Comparison of ENCODE assay signal across 14 mouse cellular contexts in genomic region chr6:5282418-5282817, GRCm38 (mm10). TPM values are rescaled to one million over a fixed set of nuclear protein-coding genes. Genes with fewer than 3 reads are reported as not detected.
DNase-seq lines count a peak whose midpoint lies in the region; ATAC-seq lines count a peak whose summit lies in the region.
"Had no signal": no experiment of that assay in that cellular context is flagged by ENCODE, and none has a peak within 500 bp of the region (broad histone marks: within the 10 kb centered on the region; RNA-seq: fewer than 3 reads in every experiment).

No protein-coding gene starts in this region.

- H3K9me3 ChIP-seq in forebrain, embryonic 13.5 days (replicated peaks) = no peaks in the 10 kb centered on the region
- H3K9me3 ChIP-seq in forebrain, embryonic 10.5 days = no peaks in the 10 kb centered on the region
- no peaks in the 10 kb centered on the region for H3K9me3 ChIP-seq in midbrain, embryonic 10.5 days (replicated peaks)
- no peaks in the 10 kb centered on the region for H3K9me3 ChIP-seq in midbrain, embryonic 11.5 days (ENCODE audit: control insufficient read depth, low read length)
- H3K9me3 ChIP-seq in liver, embryonic 13.5 days (replicated peaks) = no peaks in the 10 kb centered on the region
- no peaks in the 10 kb centered on the region for H3K9me3 ChIP-seq in neural tube, embryonic 15.5 days (replicated peaks)
- H3K9me3 ChIP-seq: heart, embryonic 13.5 days; limb, embryonic 12.5 days had no signal

- no peak for DNase-seq in forebrain, embryonic 10.5 days (ENCODE audit: extremely low spot score, low spot score)
- DNase-seq in midbrain, embryonic 10.5 days (ENCODE audit: low spot score) = no peak
- no peak for DNase-seq in midbrain, embryonic 11.5 days (ENCODE audit: low spot score, missing footprints)
- DNase-seq in liver, embryonic 13.5 days = no peak
- DNase-seq in urinary bladder, adult 2 months (ENCODE audit: low spot score) = no peak
- no peak for DNase-seq in testis, postnatal 10 days (ENCODE audit: low spot score)
- DNase-seq: adrenal gland, postnatal 14 days; kidney, adult 8-10 months had no signal

- ATAC-seq in forebrain, embryonic 13.5 days = 0 out of 2 replicates have a peak, but pooled peaks have one; percentile 36
- ATAC-seq in midbrain, embryonic 11.5 days (ENCODE audit: low FRiP score) = no peak
- no peak for ATAC-seq in liver, embryonic 13.5 days (ENCODE audit: low read depth)
- 0 out of 2 replicates have a peak, but pooled peaks have one; percentile 14 for ATAC-seq in neural tube, embryonic 15.5 days (ENCODE audit: low FRiP score)

- H3K4me1 ChIP-seq in forebrain, embryonic 13.5 days = peaks cover 6% of the 10 kb centered on the region; the same call in 1 of the 2 replicates
- H3K4me1 ChIP-seq in forebrain, embryonic 10.5 days = peaks cover 29% of the 10 kb centered on the region
- 0 out of 2 replicates have a peak, but pooled peaks cover 3% of the 10 kb centered on the region for H3K4me1 ChIP-seq in midbrain, embryonic 10.5 days
- no peaks in the 10 kb centered on the region for H3K4me1 ChIP-seq in midbrain, embryonic 11.5 days (ENCODE audit: control insufficient read depth, insufficient read depth, low read length)
- peaks cover 42% of the 10 kb centered on the region for H3K4me1 ChIP-seq in liver, embryonic 13.5 days (replicated peaks)
- H3K4me1 ChIP-seq in neural tube, embryonic 15.5 days = peaks cover 5% of the 10 kb centered on the region; the same call in 1 of the 2 replicates

- H3K36me3 ChIP-seq in forebrain, embryonic 13.5 days (ENCODE audit: poor library complexity, severe bottlenecking) = no peaks in the 10 kb centered on the region
- H3K36me3 ChIP-seq in forebrain, embryonic 10.5 days (replicated peaks) = peaks cover 6% of the 10 kb centered on the region
- no peaks in the 10 kb centered on the region for H3K36me3 ChIP-seq in midbrain, embryonic 10.5 days
- H3K36me3 ChIP-seq in midbrain, embryonic 11.5 days (ENCODE audit: control insufficient read depth, insufficient read depth, low read length) = no peaks in the 10 kb centered on the region
- peaks cover 61% of the 10 kb centered on the region for H3K36me3 ChIP-seq in liver, embryonic 13.5 days
- no peaks in the 10 kb centered on the region for H3K36me3 ChIP-seq in neural tube, embryonic 15.5 days
- H3K36me3 ChIP-seq: limb, embryonic 12.5 days had no signal

- 58% methylated on average over 7 of the region's 7 CpGs for WGBS in forebrain, embryonic 13.5 days
- WGBS in forebrain, embryonic 10.5 days = 86% methylated on average over 7 of the region's 7 CpGs
- 90% methylated on average over 7 of the region's 7 CpGs for WGBS in midbrain, embryonic 10.5 days
- WGBS in midbrain, embryonic 11.5 days = 84% methylated on average over 7 of the region's 7 CpGs
- 86% methylated on average over 7 of the region's 7 CpGs for WGBS in liver, embryonic 13.5 days (ENCODE audit: insufficient replicate concordance)
- WGBS in neural tube, embryonic 15.5 days = 37% methylated on average over 7 of the region's 7 CpGs

- H3K9ac ChIP-seq in forebrain, embryonic 13.5 days = no peak overlapping the region
- no peak overlapping the region for H3K9ac ChIP-seq in midbrain, embryonic 11.5 days (ENCODE audit: low read length)
- 0 out of 2 replicates have a peak overlapping the region, but pooled peaks have one; percentile 30 for H3K9ac ChIP-seq in liver, embryonic 13.5 days
- H3K9ac ChIP-seq in neural tube, embryonic 15.5 days (replicated peaks) = no peak overlapping the region
- H3K9ac ChIP-seq: heart, embryonic 13.5 days; limb, embryonic 12.5 days had no signal

- no peak overlapping the region for H3K4me2 ChIP-seq in forebrain, embryonic 13.5 days
- H3K4me2 ChIP-seq in midbrain, embryonic 11.5 days = no peak overlapping the region
- H3K4me2 ChIP-seq in liver, embryonic 13.5 days = no peak overlapping the region
- H3K4me2 ChIP-seq in neural tube, embryonic 15.5 days = no peak overlapping the region
- H3K4me2 ChIP-seq: heart, embryonic 13.5 days; limb, embryonic 12.5 days had no signal

- H3K4me3 ChIP-seq in forebrain, embryonic 13.5 days = no peak overlapping the region
- no peak overlapping the region for H3K4me3 ChIP-seq in forebrain, embryonic 10.5 days
- H3K4me3 ChIP-seq in midbrain, embryonic 10.5 days = no peak overlapping the region
- H3K4me3 ChIP-seq in midbrain, embryonic 11.5 days (ENCODE audit: low read depth, low read length) = no peak overlapping the region
- no peak overlapping the region for H3K4me3 ChIP-seq in liver, embryonic 13.5 days (replicated peaks)
- no peak overlapping the region for H3K4me3 ChIP-seq in neural tube, embryonic 15.5 days (replicated peaks)
- H3K4me3 ChIP-seq: heart, embryonic 13.5 days; limb, embryonic 12.5 days; myocyte had no signal

- H3K27ac ChIP-seq in forebrain, embryonic 13.5 days = no peak overlapping the region
- H3K27ac ChIP-seq in forebrain, embryonic 10.5 days = no peak overlapping the region
- H3K27ac ChIP-seq in midbrain, embryonic 10.5 days (replicated peaks) = peak overlapping the region; percentile 28; the same call in 1 of the 2 replicates
- H3K27ac ChIP-seq in midbrain, embryonic 11.5 days (ENCODE audit: low read depth, low read length) = no peak overlapping the region
- peak overlapping the region; percentile 16; the same call in 1 of the 2 replicates for H3K27ac ChIP-seq in liver, embryonic 13.5 days
- H3K27ac ChIP-seq in neural tube, embryonic 15.5 days (replicated peaks) = no peak overlapping the region
- H3K27ac ChIP-seq: heart, embryonic 13.5 days; limb, embryonic 12.5 days had no signal

- H3K27me3 ChIP-seq in forebrain, embryonic 13.5 days = no peaks in the 10 kb centered on the region
- no peaks in the 10 kb centered on the region for H3K27me3 ChIP-seq in forebrain, embryonic 10.5 days (ENCODE audit: poor library complexity, severe bottlenecking)
- no peaks in the 10 kb centered on the region for H3K27me3 ChIP-seq in midbrain, embryonic 10.5 days (ENCODE audit: low read depth, poor library complexity, severe bottlenecking)
- no peaks in the 10 kb centered on the region for H3K27me3 ChIP-seq in midbrain, embryonic 11.5 days (ENCODE audit: control insufficient read depth, insufficient read depth, low read length)
- H3K27me3 ChIP-seq in liver, embryonic 13.5 days = no peaks in the 10 kb centered on the region
- no peaks in the 10 kb centered on the region for H3K27me3 ChIP-seq in neural tube, embryonic 15.5 days (replicated peaks)
- H3K27me3 ChIP-seq: CH12.LX; heart, embryonic 13.5 days; limb, embryonic 12.5 days had no signal

RNA-seq across cellular contexts. Expression of gene Pon2, which starts 15.8 kb away (rescaled TPM):
- 26.2 and 27.4 TPM in 2 replicates for polyA plus RNA-seq in forebrain, embryonic 13.5 days (2015; fragmentation: Nextera tagmentation; extraction: Ambion mirVana)
- polyA plus RNA-seq in forebrain, embryonic 10.5 days (2016; fragmentation: Nextera tagmentation; extraction: Ambion mirVana) = 33.3 and 34.9 TPM in 2 replicates
- polyA plus RNA-seq in midbrain, embryonic 10.5 days (2016; fragmentation: Nextera tagmentation; extraction: Ambion mirVana) = 30.5 and 31.1 TPM in 2 replicates
- 23.0 and 28.4 TPM in 2 replicates for polyA plus RNA-seq in midbrain, embryonic 11.5 days (2014; fragmentation: Nextera tagmentation; extraction: Ambion mirVana)
- polyA plus RNA-seq in liver, embryonic 13.5 days (2015; fragmentation: Nextera tagmentation; extraction: Ambion mirVana) = 52.6 and 58.3 TPM in 2 replicates
- 32.3 and 39.8 TPM in 2 replicates for polyA plus RNA-seq in neural tube, embryonic 15.5 days (2015; fragmentation: Nextera tagmentation; extraction: Ambion mirVana)
- polyA plus RNA-seq in urinary bladder, adult 2 months (2012; rRNA removed) = 99.8 TPM in 2 replicates

RNA-seq across cellular contexts. Expression of gene Pon3, which starts 26.3 kb away (rescaled TPM):
- 2.9 and 3.5 TPM in 2 replicates for polyA plus RNA-seq in forebrain, embryonic 13.5 days (2015; fragmentation: Nextera tagmentation; extraction: Ambion mirVana)
- polyA plus RNA-seq in forebrain, embryonic 10.5 days (2016; fragmentation: Nextera tagmentation; extraction: Ambion mirVana) = 4.5 TPM in 2 replicates
- polyA plus RNA-seq in midbrain, embryonic 10.5 days (2016; fragmentation: Nextera tagmentation; extraction: Ambion mirVana) = 5.6 and 5.9 TPM in 2 replicates
- 7.1 TPM in 2 replicates for polyA plus RNA-seq in midbrain, embryonic 11.5 days (2014; fragmentation: Nextera tagmentation; extraction: Ambion mirVana)
- polyA plus RNA-seq in liver, embryonic 13.5 days (2015; fragmentation: Nextera tagmentation; extraction: Ambion mirVana) = 15.7 and 17.8 TPM in 2 replicates
- polyA plus RNA-seq in neural tube, embryonic 15.5 days (2015; fragmentation: Nextera tagmentation; extraction: Ambion mirVana) = 3.4 and 5.7 TPM in 2 replicates
- polyA plus RNA-seq in urinary bladder, adult 2 months (2012; rRNA removed) = 50.1 and 51.9 TPM in 2 replicates

Comparison
In these comparisons a context has a peak if more than half of its experiments do, and no peak if none do; other contexts are left out.
1. H3K27ac ChIP-seq: peak in midbrain, embryonic 10.5 days (single experiment) and liver, embryonic 13.5 days (single experiment); none in forebrain, embryonic 13.5 days (single experiment), forebrain, embryonic 10.5 days (single experiment), midbrain, embryonic 11.5 days (single experiment) and neural tube, embryonic 15.5 days (single experiment).
2. ATAC-seq: peak in forebrain, embryonic 13.5 days (single experiment) and neural tube, embryonic 15.5 days (single experiment); none in midbrain, embryonic 11.5 days (single experiment) and liver, embryonic 13.5 days (single experiment).